Mouse (Mus musculus) v-Abl transformed pro-B cells (cell line): ENCODE results near the gene Wbp11.

Experiments
- in situ Hi-C, 2 experiments: fragments of 400-800 bp; cut with MboI; formaldehyde crosslinking; loops; one replicate each; pipeline ENCODE4 v1.15.1; 2025; ENCODE audit not compliant: unreplicated experiment in 2 of 2

Gene Wbp11

DNA sequence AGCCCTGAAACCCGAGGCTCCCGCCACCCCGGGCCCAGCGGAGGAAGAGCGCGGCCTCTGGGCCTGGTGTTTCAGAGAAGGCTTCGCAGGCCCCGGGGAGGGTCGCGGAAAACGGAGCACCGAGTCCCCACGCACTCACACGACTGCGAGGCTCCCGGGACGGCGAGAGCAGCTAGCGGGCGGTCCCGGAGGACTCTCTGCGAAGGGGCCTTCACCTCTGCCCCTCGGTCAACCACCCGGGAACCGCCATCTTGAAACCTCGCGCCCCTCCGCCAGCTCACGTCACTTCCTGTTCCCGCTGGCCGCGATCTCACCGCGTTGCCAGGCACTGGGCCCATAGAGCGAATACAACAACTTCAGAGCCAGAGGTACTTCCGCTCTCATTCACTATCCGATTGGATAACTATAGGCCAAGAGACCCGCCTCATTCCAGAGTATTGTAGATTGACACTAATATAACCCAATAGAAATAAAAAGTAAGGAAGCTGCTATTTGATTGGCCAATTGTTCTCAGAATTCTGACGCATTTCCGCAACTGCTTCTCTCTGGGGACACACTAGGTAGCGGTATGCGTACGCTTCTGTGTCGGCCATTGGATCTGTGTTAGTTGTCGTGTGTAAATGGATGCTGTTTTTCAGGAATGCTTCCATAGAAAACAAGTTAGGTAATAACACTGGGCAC, at the start of gene Wbp11:
Gene Wbp11 (minus strand): TSS at position 353 of the 681 bp plus-strand sequence.
- in situ Hi-C loops: loop anchor here (25.0 kb wide), 2 partner anchors 909 to 1591 kb away; partner anchors contain the start of gene Strap (in 2 of the 2)

- in situ Hi-C loops: no loop called here
Measured at GRCm38 (mm10) chr6:136875670-136876069, 47.6 kb upstream of the Wbp11 start, which contains the start of gene Mgp. Mgp (minus strand) TSS chr6:136875823.

DNA sequence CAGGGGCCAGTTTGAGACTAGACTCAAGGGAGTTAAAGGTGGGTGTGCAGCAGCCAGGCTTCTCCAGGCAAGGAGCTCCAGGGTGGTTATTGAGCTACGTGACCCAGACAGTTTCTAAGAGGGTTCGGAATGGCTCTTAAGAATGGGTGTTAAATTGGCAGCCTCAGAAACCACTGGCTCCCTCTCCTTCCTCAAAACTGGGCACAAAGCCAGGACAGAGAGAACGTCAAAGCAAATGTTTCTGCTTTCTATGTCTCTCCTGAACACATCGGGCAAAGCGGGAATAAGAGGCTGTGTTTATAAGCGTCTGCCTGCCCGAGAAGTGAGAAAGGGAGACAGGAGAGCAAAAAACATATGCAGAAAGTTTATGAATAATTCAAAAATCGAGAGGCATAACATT, 46.6 kb upstream of the Wbp11 start:
- in situ Hi-C loops: loop anchor here in 1 of 2 experiments (25.0 kb wide), 1 partner anchor 313 kb away; no protein-coding TSS in a partner anchor

DNA sequence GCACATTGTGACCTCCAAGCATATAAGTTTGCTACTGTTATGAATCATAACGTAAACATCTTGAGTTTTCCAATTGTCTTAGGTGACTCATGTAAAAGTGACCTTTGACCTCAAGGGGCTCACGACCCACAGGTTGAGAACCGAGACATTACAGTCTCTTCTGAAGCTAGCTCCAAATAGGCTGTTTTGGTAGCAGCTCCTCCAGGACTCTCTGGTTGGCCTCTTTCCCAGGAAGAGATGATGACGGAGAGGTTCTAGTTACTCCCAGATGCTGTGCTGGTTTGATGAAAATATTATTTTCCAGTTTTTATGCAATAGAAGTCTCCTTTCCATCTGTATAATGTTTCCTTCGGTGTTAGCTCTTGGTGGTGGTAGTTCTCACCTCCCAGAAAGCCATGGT, 40.9 kb upstream of the Wbp11 start:
- in situ Hi-C loops: loop anchor here in 1 of 2 experiments (25.0 kb wide), 1 partner anchor 318 kb away; no protein-coding TSS in a partner anchor

- in situ Hi-C loops: loop anchor here in 1 of 2 experiments (25.0 kb wide), 1 partner anchor 321 kb away; no protein-coding TSS in a partner anchor
Measured at GRCm38 (mm10) chr6:136866150-136866549, 38.1 kb upstream of the Wbp11 start.

- in situ Hi-C loops: loop anchor here in 1 of 2 experiments (25.0 kb wide), 1 partner anchor 322 kb away; no protein-coding TSS in a partner anchor
Measured at GRCm38 (mm10) chr6:136865360-136865759, 37.3 kb upstream of the Wbp11 start.

DNA sequence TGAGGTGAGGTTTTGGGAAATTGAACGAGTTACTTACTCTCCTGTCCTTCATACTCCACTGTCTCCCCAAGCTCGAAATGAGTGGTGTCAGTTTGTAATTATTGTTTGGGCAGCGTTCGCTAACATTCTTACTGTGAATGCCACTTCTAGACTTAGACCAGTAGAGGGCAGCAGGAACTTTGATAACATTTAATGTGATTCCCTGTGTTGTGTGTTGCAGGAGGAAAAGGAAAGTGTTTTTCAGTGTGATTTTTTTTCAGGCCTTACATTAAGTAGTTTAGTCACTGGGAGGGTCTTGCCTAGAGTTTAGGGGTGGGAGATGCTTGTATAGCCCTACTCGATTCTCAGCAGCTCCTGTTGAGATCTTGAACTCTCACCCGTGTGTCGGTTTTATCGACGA, 33.0 kb upstream of the Wbp11 start:
- in situ Hi-C loops: loop anchor here (5.0 to 25.0 kb wide), 4 partner anchors 51 to 326 kb away; no protein-coding TSS in a partner anchor

GRCm38 (mm10) chr6:136858420-136858819, 30.4 kb upstream of the Wbp11 start:
- in situ Hi-C loops: loop anchor here in 1 of 2 experiments (5.0 to 25.0 kb wide), 2 partner anchors 74 to 329 kb away; no protein-coding TSS in a partner anchor

DNA sequence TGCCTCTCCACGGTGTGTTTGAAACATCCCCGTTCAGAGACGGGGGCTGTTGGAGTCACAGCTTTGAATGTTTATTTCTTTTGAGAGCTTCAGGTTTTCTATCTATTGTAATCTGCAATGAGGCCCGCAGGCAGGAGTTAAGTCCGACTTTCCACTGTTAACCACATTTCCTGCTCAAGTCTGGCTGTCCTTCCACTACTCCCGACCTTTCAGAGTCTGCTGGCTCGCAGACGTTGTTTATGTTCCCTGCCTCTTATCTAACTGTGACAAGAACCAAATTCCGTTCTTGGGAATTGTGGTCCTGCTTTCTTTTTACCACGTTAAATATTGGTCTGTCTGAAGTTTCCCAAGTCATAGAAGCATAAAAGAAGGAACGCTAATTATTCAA, 29.8 kb upstream of the Wbp11 start:
- in situ Hi-C loops: loop anchor here in 1 of 2 experiments (5.0 to 25.0 kb wide), 2 partner anchors 74 to 329 kb away; no protein-coding TSS in a partner anchor

DNA sequence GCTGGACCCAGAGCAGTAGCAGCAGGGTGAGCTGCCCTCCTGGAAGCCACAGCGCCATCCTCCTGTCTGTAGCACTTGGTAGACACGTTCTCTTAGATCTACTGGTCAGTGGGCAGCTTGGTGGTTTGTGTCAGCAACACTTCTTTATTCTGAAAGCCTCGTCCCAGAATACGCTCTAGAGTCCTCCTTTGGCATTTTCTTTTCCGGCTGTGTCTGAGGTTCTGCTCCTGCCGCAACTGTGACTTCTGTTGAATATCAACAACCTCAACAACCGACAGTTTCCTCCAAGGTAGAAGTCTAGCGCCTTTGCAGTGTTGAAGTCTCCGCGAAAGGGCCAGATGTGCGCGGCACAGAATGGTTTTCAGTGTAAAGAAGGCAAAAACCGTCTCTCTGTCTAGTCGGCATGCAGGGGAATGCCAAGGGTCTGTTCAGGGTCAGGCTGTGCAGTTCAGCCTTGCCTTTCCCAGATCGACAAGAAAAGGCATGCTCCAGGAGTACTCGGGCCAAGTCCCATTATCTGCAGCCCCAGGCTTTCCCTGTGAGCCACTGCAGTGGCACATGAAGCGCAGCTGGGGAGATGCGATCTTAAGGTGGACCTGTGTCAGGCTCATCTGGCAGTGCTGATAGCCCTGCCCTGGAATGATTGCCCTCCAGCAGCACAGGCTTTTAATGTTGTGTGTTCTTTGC, 29.3 kb upstream of the Wbp11 start, which contains the start of gene Art4:
Gene Art4 (minus strand): TSS at position 548 of the 687 bp plus-strand sequence.
- in situ Hi-C loops: loop anchor here in 1 of 2 experiments (5.0 to 25.0 kb wide), 2 partner anchors 75 to 330 kb away; no protein-coding TSS in a partner anchor

DNA sequence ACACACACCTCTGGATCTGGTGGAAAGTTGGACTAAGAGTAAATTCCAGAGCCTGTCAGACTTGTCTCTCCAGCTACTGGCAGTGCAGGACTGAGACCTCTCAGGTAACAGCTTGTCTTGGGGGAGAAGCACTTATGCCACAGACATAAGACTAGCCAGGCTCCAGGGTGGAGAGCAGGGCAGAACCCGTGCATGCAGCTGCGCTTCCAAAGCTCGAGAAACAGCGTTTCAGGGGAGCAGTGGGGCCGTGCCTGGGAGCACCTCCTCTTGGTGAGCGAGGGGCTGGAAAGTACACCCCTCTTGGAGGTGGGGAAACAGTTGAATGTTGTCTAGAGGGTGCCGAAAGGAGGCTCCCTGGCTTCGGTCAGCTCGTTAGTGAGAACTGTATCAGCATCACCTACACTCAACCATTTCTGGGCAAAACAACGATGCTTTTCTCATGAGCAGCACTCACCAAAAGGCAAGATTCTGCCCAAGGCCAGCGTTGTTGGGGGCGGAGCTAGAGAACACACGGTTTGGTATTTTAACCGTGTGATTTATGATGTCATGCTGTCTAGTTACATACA, 28.1 kb upstream of the Wbp11 start:
- in situ Hi-C loops: loop anchor here in 1 of 2 experiments (5.0 to 25.0 kb wide), 2 partner anchors 76 to 331 kb away; no protein-coding TSS in a partner anchor

GRCm38 (mm10) chr6:136855183-136855582, 27.1 kb upstream of the Wbp11 start:
- in situ Hi-C loops: loop anchor here in 1 of 2 experiments (5.0 to 25.0 kb wide), 2 partner anchors 77 to 332 kb away; no protein-coding TSS in a partner anchor

- in situ Hi-C loops: loop anchor here in 1 of 2 experiments (25.0 kb wide), 1 partner anchor 333 kb away; no protein-coding TSS in a partner anchor
Measured at GRCm38 (mm10) chr6:136854361-136854781, 26.3 kb upstream of the Wbp11 start.

- in situ Hi-C loops: loop anchor here in 1 of 2 experiments (25.0 kb wide), 1 partner anchor 335 kb away; no protein-coding TSS in a partner anchor
Measured at GRCm38 (mm10) chr6:136852762-136853161, 24.7 kb upstream of the Wbp11 start.

GRCm38 (mm10) chr6:136852348-136852747, 24.3 kb upstream of the Wbp11 start:
- in situ Hi-C loops: loop anchor here in 1 of 2 experiments (25.0 kb wide), 1 partner anchor 335 kb away; no protein-coding TSS in a partner anchor

DNA sequence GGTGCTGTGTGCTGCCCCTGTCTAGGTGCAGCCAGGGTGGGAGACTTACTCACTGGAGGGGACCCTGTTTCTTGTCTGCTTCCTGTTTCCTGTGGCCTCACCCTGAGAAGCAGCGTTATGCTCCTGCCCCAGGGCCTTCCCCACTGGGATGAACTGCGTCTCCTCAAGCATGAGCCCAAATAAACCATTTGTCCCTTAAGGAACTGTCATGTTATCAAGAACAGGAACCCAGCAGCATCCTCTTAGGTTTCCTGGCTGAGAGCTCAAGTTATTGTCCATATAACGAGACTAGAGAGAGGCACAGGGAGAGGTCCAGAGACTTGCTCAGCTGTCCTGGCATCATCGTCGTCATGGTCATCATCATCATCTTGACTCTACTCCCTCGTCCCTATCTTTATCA, 22.2 kb upstream of the Wbp11 start:
- in situ Hi-C loops: loop anchor here in 1 of 2 experiments (25.0 kb wide), 1 partner anchor 337 kb away; no protein-coding TSS in a partner anchor

DNA sequence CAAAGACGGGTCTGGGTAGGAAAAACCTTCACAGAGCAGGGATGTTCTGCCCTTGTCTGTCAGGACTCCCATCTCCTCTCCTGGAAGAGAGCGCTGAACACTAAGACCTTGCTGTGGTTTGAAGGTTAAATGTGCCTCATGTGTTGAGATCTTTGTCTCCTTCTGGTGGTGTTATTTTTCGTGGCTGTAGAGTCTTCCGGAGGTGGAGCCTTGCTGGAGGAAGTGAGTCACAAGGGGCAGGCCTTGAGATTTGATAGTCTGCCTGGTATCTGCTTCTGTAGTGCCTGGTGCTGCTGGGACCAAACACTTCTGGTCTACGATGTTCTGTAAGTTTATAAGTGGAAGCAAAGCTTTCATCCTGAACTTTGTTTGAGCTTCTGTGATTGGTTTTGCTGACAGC, 20.9 kb upstream of the Wbp11 start:
- in situ Hi-C loops: loop anchor here (25.0 kb wide), 2 partner anchors 888 to 1612 kb away; partner anchors contain the start of gene Strap (in 2 of the 2)

- in situ Hi-C loops: loop anchor here (25.0 kb wide), 2 partner anchors 889 to 1611 kb away; partner anchors contain the start of gene Strap (in 2 of the 2)
Measured at GRCm38 (mm10) chr6:136848399-136848798, 20.4 kb upstream of the Wbp11 start.

GRCm38 (mm10) chr6:136847790-136848189, 19.8 kb upstream of the Wbp11 start:
- in situ Hi-C loops: loop anchor here (25.0 kb wide), 2 partner anchors 890 to 1610 kb away; partner anchors contain the start of gene Strap (in 2 of the 2)

DNA sequence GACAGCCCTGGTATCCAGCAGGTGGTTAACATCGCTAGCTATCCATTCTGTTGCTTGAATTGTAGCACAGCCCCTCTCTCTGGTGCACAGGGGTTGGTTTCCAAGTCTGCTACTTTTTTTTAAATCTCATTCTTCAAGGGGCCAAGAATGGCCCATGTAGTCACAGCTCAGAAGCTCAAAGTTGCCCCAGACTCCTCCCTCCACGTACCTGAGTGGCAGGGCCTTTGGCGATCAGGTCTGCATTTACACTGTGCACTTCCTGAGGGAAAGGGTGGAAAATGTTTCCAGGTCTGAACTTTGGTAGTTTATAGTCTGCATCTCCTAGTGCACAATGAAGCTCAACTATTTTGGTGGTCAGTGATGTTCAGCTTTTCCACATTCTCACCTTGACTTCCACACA, 19.2 kb upstream of the Wbp11 start:
- in situ Hi-C loops: loop anchor here (25.0 kb wide), 2 partner anchors 890 to 1610 kb away; partner anchors contain the start of gene Strap (in 2 of the 2)
